Mouse (Mus musculus): ENCODE results near the gene Mroh7.

The Mroh7 gene

GRCm38 (mm10) chr4:106632313-106632712 is 98.4 kb downstream of the Mroh7 start:
- no peak for DNase-seq (ENCODE audit: low spot score)
